Mouse (Mus musculus): ENCODE measurements at regions not wholly inside any gene's neighbourhood (a gene's known extent, or its start where the extent isn't known, plus 50 kb on each side); places are given as distances from the start of the nearest gene placed in this dataset.

DNA sequence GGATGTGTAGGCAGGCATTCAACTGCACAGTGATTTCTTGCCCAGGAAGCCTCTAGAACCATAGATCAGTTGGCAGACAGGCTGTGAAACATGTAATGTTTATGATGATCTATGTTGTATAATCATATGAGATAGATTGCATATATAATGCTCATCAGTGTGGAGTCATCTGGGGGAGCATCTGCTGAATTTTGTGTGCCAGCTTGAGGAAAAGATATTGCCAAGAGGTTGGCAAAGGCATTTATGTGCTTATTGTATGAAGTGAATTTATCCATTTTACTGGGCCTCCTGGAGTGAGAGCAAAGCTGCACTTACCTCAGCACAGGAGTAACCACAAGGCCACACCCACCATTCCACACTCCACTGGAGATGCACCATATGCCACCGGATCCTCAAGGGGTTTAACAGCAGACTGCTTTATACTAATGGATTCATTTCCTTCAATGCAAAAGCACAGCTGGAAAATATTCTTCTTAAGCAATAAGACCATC is 134.5 kb upstream of the Alcam start:
- TF ChIP-seq CTCF (conservative IDR thresholded peaks at IDR 0.05; ENCODE audit: insufficient read depth, insufficient read length, low read depth, low read length) (no peak), POLR2A (IDR thresholded peaks at IDR 0.05; ENCODE audit: low read depth, low read length) (no peak)
